Mouse (Mus musculus): Measurements from ENCODE around the gene Ptprf.
A peak's percentile ranks its signal among the peaks of the same experiment; 100 is the strongest.

Ptprf gene

DNA sequence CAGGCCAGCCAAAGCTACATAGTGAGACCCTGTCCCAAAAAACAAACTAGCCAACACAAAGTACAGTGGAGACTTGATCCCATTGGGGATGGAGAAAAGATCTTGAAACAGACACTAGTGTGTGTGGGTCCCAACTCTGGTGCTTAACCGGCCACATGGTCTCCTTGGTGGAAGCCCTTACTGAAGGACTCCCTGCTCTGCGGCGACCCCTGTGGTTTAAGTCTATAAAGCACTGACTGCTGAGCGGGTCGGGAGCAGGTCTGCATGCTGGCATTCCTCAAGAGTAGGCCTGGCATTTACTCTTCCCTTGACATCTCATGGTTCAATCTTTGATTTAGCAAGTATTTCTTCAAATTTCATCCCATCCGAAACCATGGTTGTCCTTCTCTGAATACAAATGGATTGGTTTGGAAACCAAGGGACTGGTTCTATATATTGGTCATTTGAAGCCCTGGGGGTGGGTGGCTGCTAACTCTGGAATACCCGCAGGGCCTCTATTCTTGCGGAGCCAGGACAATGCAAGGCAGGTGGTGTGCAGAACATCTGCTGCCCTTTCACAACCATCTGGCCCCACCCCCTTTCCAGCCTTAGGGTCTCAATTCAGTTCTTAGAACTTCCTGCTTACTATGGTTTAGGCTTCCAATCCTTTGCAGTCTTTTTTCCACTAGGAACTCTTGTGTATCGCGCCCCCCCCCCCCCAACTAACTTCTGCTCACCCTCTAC, 84.1 kb downstream of the Ptprf start:
- DNase-seq (ENCODE audit: low read depth, low spot score): peak; percentile 22

- DNase-seq (ENCODE audit: low read depth, low spot score): no peak
These were observed 85.3 kb downstream of the Ptprf start for GRCm38 (mm10) chr4:118205906-118206305.

DNA sequence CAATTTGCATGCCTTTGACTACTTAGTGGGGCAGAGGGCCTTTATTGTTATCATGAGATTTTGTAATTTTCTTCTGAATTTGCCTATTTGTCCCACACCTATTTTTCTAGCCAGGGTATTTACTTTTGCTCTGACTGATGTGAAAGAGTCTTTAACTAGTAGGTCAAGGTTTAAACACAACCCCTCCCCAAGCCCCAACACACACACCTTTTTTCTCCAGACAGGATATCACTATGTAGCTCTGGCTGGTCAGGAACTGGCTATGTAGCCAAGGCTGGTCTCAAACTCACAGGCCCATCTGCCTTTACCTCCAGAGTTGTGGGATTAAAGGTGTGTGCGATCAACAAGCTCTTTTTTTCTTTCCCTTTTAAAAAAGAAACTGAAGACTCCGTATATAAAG, 92.1 kb downstream of the Ptprf start:
- no peak for DNase-seq (ENCODE audit: low read depth, low spot score)

DNA sequence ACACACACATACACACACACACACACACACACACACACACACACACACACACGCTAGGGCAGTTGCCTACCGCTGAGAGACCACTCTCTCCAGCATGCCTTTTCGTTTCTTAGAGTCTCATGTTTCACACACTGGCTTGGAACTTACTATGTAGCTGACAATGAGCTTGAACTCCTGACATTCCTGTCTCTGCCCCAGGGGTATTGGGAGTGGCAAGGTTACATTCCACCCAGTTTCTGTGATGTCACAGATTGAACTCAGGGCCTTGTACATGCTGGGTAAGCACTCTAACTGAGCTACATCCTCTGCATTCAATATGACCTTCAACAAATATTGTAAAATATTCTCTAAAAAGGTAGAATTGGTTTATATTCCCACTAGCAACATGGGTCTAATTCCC, 92.6 kb downstream of the Ptprf start:
- DNase-seq (ENCODE audit: low read depth, low spot score): no peak

DNA sequence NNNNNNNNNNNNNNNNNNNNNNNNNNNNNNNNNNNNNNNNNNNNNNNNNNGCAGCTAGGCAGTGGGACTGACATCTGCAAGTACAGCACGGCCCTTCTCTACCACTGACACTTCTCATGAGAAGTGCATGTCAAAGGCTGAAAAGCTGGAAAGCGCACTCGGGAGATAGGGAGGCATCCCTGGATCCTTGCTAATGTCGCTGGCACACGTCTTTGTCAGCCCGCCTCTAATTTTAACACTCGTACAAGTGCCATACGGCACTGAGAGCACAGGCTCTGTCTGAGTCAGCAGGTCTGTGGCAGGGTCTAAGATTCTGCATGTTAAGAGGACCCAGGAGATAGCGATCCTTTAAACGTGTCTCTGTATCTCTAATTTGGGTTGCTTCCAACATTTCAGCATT, 95.0 kb downstream of the Ptprf start:
- no peak for DNase-seq (ENCODE audit: low read depth, low spot score)

DNA sequence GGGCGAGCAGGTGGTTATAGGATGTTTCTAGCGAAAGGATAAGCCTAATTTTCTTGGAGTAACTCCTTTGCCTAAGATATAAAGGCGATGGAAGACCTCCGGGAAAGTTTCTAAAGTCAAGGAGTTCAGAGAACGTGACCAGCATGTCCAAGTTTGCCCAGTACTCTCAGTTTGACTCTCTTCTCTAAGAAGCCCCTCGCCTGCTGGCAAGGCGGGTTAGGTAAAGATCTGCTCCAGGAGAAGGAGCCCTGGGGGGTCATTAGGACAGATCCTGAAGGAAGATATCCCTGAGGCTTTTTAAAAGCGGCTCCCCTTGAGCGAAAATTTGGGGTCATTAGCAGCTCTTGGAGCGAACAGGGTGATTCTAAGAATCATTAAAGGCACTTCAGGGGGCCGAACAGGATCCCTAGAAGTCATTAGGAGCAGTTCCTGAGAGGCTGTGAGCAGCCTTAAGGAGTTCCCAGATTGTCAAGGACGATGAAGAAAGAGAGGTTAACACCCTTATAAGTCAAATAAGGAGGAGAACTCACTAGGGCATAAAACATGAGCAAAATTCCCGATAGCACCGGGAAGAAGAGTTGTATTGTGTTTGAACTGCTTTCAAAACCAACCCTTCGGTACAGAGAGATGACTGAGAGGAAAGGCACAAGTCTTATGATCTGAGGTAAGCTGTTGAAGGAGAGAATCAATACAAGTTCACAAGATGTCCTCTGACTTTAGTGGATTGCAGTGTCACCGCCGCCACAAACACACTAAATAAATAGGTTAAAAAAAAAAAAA, 110.7 kb downstream of the Ptprf start:
- DNase-seq (ENCODE audit: low read depth, low spot score): no peak

DNA sequence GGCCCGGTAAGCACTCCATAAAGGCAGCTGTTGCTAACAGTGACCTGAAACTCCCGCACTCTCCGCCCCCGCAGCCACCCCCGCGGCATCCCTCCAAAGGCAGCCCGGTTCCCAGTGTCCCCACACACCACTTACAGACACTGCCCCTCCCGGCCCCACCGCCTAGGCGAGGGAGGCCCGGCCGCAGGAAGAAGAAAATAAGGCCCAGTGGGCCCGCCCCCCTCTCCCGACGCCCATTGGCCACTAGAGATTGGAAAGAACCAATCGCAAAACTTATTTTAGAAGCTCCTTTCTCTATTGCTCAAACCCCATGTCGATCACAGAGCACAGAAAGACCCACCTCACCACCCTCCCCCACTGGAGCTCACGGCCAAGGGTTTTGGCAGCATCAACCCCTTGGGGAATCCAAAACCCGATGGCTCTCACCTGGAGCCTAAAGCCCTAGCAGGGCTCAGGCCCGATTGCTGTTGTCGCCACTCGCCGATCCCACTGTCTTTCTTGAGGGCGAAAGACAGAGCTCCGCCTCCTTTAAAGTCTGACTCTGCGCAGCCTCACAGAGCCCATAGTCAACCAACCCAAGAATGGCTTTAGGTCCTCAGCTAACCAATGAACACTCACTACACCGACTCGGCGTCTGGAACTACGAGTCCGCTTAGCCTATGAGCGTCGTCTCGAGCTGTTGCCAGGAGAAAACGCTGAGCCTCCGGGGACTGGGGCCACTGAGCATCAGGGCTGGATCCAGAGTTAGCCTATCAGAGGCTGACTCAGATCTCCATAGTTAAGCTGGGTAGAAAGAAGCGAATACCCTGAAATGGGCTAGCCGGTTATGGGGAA, 111.5 kb downstream of the Ptprf start, which contains the start of gene Kdm4a:
Gene Kdm4a (minus strand): TSS at position 577 of the 834 bp plus-strand sequence.
- peak; percentile 99 for DNase-seq (ENCODE audit: low read depth, low spot score)

DNA sequence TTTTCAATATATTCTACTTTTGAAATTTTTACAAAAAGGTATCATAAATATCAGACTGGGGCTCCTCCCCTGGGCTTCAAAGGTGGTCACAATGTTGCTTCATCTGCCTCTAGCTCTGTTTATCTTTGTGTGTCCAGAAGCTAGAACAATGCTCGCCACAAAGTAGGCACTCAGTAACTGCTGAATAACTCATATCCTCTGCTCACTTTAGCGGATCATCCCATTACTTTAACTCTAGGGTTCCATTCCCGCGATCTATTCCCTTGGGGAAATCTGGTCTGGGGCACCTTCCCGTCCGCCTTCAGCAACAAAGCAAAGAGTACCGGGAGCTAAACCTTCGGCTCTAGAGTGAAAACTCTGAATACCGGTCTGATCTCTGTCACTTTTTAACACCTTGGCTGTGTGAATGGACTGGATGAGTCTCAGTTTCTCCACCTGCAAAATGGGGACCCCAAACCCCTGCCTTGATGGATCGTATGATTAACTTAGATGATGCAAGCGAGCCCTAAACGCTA, 112.2 kb downstream of the Ptprf start:
- DNase-seq (ENCODE audit: low read depth, low spot score): no peak

DNA sequence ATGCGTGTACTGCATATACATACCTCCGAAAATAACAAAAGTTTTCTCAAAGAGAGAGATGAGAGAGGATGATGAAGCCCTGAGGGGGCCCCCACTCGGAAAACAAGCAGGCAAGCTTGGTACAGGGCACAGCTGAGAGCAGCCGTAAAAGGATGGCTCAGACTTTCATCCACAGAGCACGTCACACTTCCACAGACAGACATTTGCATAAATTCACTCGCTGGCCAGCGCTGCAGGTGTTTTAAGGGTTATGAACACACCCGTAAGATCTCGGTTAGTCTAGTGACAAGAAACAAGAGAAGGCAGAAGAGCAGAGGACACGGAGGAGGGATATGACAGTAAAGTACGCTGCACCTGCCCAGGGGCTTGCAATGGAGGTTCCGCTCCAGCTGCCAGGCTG, 118.7 kb downstream of the Ptprf start:
- DNase-seq (ENCODE audit: low read depth, low spot score): peak; percentile 89

GRCm38 (mm10) chr4:118171006-118171405, 120.2 kb downstream of the Ptprf start:
- DNase-seq (ENCODE audit: low read depth, low spot score): peak; percentile 36

DNA sequence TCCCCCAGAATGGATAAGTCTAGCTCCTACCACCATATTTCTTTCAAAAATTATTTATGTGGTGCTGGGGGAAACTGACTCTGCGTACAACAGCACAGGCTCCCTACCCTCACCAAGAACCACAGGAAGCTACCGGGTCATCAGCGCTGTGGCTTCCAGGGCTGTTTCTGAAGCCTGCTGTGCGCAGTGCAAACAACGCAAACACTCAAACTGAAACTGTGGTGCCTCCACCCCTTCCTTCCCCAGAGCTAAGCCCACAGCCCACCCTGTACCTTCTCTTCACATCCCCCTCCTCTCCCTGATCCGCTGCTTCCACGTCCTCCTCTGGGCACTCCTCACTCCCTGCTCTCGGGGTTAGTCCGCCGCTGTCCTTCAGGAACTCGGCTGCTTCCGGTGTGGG, 129.1 kb downstream of the Ptprf start:
- no peak for DNase-seq (ENCODE audit: low read depth, low spot score)

Measured in A20 (cell line).